Mouse (Mus musculus): ENCODE measurements around the gene Otop2.

- TF ChIP-seq GATA1 (IDR thresholded peaks at IDR 0.05; ENCODE audit: borderline replicate concordance, low read length) (no peak), FLI1 (IDR thresholded peaks at IDR 0.05; ENCODE audit: low read length) (no peak)
Observed at GRCm38 (mm10) chr11:115287386-115287785, 19.6 kb upstream of the Otop2 start.

Measured in megakaryocyte, embryonic 14.5 days (primary cell).